Mouse (Mus musculus) regulatory T cell (primary cell): ENCODE measurements at regions not wholly inside any gene's neighbourhood (a gene's known extent, or its start where the extent isn't known, plus 50 kb on each side); places are given as distances from the start of the nearest gene placed in this dataset.

Experiments
- in situ Hi-C: fragments of 300-600 bp; cut with MboI, MseI; formaldehyde crosslinking; loops from one replicate; pipeline ENCODE4 v1.15.1; 2025; ENCODE audit warnings: high pct_unique_total_duplicates

DNA sequence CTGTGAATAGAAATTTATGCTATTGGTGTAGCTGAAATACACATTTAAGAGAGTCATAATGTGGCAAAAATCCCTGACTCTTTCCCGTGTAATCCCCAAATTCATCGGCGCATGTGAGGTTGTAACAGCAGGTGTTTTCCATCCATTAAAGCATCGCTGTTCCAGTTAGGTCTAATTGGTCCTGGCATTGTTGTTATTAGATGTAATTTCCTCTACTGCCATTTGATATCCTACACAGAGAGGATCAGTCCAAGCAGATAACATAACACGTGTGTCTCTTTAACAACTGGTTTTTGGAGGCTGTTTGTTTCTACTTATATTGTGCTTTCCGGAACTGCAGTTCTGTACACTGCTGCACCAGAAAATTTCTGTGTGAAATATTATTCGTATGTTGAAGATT is 101.8 kb downstream of the Vgll3 start:
- in situ Hi-C loops: no loop called here

GRCm38 (mm10) chr16:65925986-65926385 is 110.9 kb downstream of the Vgll3 start:
- in situ Hi-C loops: no loop called here

DNA sequence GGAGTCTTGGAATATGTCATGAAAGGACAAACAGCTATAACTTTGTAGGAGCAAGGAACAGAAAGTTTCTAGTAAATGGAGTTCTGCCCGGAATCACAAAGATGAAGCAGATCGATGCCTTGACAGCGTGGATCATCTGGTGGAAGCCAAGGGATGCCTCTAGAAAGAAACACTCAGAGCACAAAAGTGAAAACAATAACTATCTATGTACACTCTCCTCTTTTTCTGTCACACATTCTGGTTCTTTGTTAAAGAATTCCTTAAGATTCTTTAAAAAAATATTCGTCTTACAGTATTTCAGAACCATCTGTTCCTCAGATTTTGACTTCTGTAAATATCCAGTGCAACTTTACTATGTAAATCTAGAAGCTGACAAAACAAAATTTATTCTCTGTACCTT is 148.8 kb downstream of the Vgll3 start:
- in situ Hi-C loops: no loop called here

DNA sequence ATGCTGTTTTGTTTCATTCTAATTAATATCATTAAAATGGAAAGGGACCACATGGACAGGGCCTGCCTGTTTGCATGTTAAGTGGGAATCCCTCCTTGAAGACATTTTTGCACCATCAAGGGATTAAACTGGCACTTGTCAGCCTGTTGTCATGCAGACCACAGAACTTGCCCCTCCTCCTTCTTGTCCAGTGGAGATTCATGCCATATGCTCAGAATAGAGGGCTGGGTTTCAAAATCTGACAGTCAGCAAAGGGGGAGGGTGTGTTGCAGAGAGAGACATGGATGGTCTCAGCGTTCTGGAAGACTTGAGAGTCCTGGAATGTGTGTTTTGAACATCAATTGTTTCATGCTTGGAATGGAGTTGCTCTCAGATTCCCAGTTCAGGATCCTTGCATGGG is 149.2 kb downstream of the Vgll3 start:
- in situ Hi-C loops: no loop called here

- in situ Hi-C loops: no loop called here
Measured at GRCm38 (mm10) chr16:65977075-65977474, 162.0 kb downstream of the Vgll3 start.

DNA sequence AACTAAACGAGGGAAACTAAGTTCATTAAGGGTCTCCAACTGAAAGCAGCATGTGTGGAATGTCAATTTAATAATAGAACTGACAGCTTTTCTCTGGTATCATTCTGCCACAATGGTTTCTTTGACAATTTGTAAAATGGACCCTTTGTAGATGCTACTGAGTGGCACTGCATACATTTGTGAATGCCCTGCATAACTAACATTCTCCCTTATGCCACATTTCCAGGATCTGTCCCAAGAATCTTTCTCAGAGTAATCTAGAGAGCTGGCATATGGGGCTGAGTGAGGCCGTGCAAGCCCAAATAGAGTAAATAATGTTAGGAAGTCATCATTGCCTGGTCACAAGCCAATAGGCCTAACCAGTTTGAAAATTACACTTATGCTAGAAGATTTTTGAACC is 172.1 kb downstream of the Vgll3 start:
- in situ Hi-C loops: no loop called here

GRCm38 (mm10) chr16:65999343-65999742 is 184.3 kb downstream of the Vgll3 start:
- in situ Hi-C loops: no loop called here

DNA sequence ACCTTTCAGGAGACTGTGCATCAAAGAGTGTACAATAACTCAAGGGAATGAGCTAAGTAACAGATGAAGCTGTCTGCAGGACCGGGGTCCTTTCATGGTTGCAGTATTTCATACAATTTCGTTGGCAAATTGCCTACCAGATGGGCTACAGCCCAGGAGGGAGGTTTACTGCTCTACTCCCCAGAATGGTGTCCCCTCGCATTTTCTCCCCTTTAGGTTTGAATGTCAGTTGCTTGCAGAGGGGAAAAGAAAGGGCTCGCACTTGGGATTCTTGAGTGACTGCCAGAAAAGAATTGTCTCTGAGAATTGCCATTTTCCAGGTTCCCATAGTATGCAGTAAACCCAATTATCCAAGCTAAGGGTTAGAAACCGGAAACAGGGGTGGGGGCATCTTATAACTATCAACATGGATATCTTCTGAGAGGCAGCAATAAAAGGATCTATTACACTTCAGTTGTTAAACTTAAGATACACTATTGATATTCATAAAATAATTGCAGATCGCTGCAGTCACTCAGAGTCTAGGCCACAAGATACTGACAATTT is 185.7 kb downstream of the Vgll3 start:
- in situ Hi-C loops: no loop called here

- in situ Hi-C loops: loop anchor here (5.0 kb wide), 1 partner anchor 372 kb away; no protein-coding TSS in a partner anchor
Measured at GRCm38 (mm10) chr16:66004689-66005088, 189.6 kb downstream of the Vgll3 start.

DNA sequence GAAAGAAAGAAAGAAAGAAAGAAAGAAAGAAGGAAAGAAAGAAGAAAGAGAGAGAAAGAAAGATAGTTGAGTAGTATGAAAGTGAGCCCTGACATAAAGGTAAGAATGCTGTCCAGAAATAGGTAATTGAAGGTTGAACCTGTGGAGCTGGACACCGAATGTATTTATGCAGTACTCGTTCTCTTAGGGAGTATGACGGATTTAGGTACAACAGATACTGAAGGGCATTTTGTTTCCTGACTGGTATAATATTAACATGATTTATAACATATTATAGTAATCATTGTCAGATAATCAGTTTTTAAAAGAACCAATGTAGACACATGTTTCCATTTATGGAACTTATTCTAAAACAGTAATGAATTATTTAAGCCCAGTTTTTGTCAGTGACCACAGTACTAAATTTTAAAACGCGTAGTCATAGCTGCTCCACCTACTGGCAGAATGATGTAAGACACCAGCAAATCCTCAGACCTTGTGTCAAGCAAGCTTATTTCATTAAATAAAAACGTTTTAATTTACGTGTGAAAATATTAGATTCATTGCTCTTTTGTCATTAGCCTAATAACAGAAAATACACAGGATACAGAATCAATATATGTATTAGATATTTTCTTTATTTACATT is 191.0 kb downstream of the Vgll3 start:
- in situ Hi-C loops: loop anchor here (5.0 kb wide), 1 partner anchor 374 kb away; no protein-coding TSS in a partner anchor

GRCm38 (mm10) chr16:66013608-66014007 is 198.6 kb downstream of the Vgll3 start:
- in situ Hi-C loops: no loop called here

DNA sequence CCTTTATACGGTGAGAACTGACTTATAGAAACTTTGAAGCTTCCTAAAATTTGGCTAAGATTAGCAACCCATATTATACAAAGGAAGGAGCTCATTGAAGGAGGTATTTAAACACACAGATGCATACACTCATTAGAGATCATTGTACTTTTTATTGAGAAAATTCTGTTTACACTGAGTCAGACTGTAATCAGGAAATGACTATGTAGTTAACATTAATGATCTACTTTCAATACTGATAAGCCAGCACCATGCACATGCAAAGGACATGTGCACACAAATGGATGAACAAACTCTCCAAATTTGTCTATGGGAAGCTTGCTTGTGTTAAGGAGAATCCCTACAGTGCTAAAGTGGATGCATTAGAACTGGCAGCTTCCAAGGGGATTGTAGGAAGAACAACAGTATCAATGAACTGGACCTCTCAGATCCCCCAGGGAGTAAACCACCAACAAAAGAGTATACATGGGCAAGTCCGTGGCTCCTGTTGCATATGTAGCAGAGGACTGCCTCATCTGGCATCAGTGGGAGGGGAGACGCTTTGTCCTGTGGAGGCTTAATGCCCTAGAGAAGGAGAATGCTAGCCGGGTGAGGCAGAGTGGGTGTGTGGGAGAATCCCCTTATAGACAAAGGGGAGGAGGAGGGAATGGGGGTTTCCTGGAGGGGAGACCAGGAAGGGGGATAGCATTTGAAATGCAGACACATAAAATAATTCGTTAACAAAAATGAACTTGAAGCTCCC is 200.0 kb downstream of the Vgll3 start:
- in situ Hi-C loops: no loop called here

DNA sequence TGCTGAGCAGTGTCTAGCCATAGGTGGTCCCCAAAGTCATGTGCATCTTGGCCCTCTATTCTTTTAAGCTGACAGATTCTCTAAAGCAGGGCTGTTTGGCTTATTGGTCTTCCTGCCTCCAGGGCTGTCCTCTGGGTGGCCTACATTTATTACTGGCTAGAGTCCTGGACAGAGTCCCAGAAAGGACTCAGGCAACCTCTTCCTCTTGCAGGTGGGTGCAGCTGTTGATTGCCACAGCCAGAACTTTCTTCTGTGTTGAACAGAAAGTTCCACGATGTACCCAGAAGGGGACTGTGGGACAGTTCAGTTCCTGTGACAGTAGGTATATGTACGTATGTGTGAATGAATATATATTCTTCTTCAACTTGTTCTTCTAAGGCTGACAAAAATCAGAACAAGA is 202.0 kb downstream of the Vgll3 start:
- in situ Hi-C loops: no loop called here

GRCm38 (mm10) chr16:66023397-66023796 is 208.3 kb downstream of the Vgll3 start:
- in situ Hi-C loops: no loop called here
